Mouse (Mus musculus) megakaryocyte-erythroid progenitor cell, adult 5-6 weeks (primary cell): ENCODE results near the gene Asb4. TPM values are rescaled to one million over a fixed set of nuclear protein-coding genes. Genes with fewer than 3 reads are reported as not detected.

Experiments used
- ATAC-seq: replicated peaks from 2 replicates; pipeline ENCODE4 v1.8.0; 2016; ENCODE audit warnings: mild to moderate bottlenecking, inconsistent platforms; ENCODE audit not compliant: severe bottlenecking, poor library complexity, low FRiP score, low TSS enrichment
- total RNA-seq, 2 experiments: library from RNA; stranded (forward) in 1 of 2; stranded (reverse) in 1 of 2; fragments of 200-1000, 215-1000 nt in 1 of 2; fragments of >200 nt in 1 of 2; fragmentation: Nextera tagmentation in 1 of 2; gene quantifications; 2 replicates each; pipeline ENCODE4 v1.2.3; 2014 to 2017

Asb4 gene
- total RNA-seq, 2 experiments from 2014 or later: not detected

GRCm38 (mm10) chr6:5387396-5387795 lies 4.2 kb downstream of the Asb4 start:
- ATAC-seq: no peak

GRCm38 (mm10) chr6:5390298-5390697 lies 7.1 kb downstream of the Asb4 start:
- no peak for ATAC-seq

GRCm38 (mm10) chr6:5390952-5391351 lies 7.8 kb downstream of the Asb4 start:
- no peak for ATAC-seq

- peak; percentile 69 for ATAC-seq
Observed at GRCm38 (mm10) chr6:5394971-5395370, 11.8 kb downstream of the Asb4 start.

- no peak for ATAC-seq
Observed at GRCm38 (mm10) chr6:5396797-5397196, 13.6 kb downstream of the Asb4 start.

GRCm38 (mm10) chr6:5401394-5401793 lies 18.2 kb downstream of the Asb4 start:
- ATAC-seq: peak; percentile 97

GRCm38 (mm10) chr6:5403095-5403815 lies 20.1 kb downstream of the Asb4 start:
- ATAC-seq: peak; percentile 65; the same call in 1 of the 2 replicates

GRCm38 (mm10) chr6:5404016-5404415 lies 20.8 kb downstream of the Asb4 start:
- ATAC-seq: no peak

GRCm38 (mm10) chr6:5408451-5409177 lies 25.4 kb downstream of the Asb4 start:
- ATAC-seq: no peak

GRCm38 (mm10) chr6:5409676-5410075 lies 26.5 kb downstream of the Asb4 start:
- no peak for ATAC-seq

- peak; percentile 98 for ATAC-seq
Observed at GRCm38 (mm10) chr6:5410697-5411391, 27.7 kb downstream of the Asb4 start.

GRCm38 (mm10) chr6:5413282-5413681 lies 30.1 kb downstream of the Asb4 start:
- no peak for ATAC-seq

GRCm38 (mm10) chr6:5421442-5421841 lies 38.3 kb downstream of the Asb4 start:
- ATAC-seq: no peak

- no peak for ATAC-seq
Observed at GRCm38 (mm10) chr6:5422386-5422785, 39.2 kb downstream of the Asb4 start.

GRCm38 (mm10) chr6:5423594-5423993 lies 40.4 kb downstream of the Asb4 start:
- ATAC-seq: no peak

GRCm38 (mm10) chr6:5427033-5427432 lies 43.8 kb downstream of the Asb4 start:
- ATAC-seq: no peak

- no peak for ATAC-seq
Observed at GRCm38 (mm10) chr6:5429562-5429961, 46.4 kb downstream of the Asb4 start.

GRCm38 (mm10) chr6:5429982-5430550 lies 46.9 kb downstream of the Asb4 start:
- ATAC-seq: no peak

GRCm38 (mm10) chr6:5433887-5434286 lies 50.7 kb downstream of the Asb4 start:
- ATAC-seq: no peak

GRCm38 (mm10) chr6:5437757-5438156 lies 54.6 kb downstream of the Asb4 start:
- ATAC-seq: peak; percentile 74; the same call in 1 of the 2 replicates
